Mouse (Mus musculus) liver, embryonic 14.5 days (tissue): ENCODE results near the gene BC035947. TPM values are rescaled to one million over a fixed set of nuclear protein-coding genes. Genes with fewer than 3 reads are reported as not detected.

Experiments used
- ATAC-seq: fragments of 200-750 bp; cut with Nextera tagmentation; 2 replicates; pipeline ENCODE4 v1.8.0; 2017; ENCODE audit warnings: moderate number of reproducible peaks, mild to moderate bottlenecking, moderate library complexity; ENCODE audit not compliant: insufficient read depth
- DNase-seq, 3 experiments: peaks; one replicate each; pipeline ENCODE4 v3.0.0-alpha.2; 2012 to 2013; ENCODE audit warnings: low read depth in 3 of 3, low spot score in 3 of 3
- H3K27ac ChIP-seq: fragments of 300-500 bp; sonication (generic); 2 replicates; pipeline ENCODE4 v1.5.1; 2014; ENCODE audit warnings: moderate library complexity, mild to moderate bottlenecking, control low read depth, inconsistent platforms
- H3K27me3 ChIP-seq: fragments of 300-500 bp; sonication (generic); 2 replicates; pipeline ENCODE4 v1.6.1; 2014; ENCODE audit warnings: mild to moderate bottlenecking, low read length, moderate library complexity; ENCODE audit not compliant: control insufficient read depth, insufficient read depth
- H3K36me3 ChIP-seq: fragments of 300-500 bp; sonication (generic); replicated peaks from 2 replicates; pipeline ENCODE4 v1.6.1; 2014; ENCODE audit warnings: low read depth; ENCODE audit not compliant: control insufficient read depth, insufficient read depth
- H3K4me1 ChIP-seq, 2 experiments: fragments of 200-500 bp in 1 of 2; fragments of 300-500 bp in 1 of 2; sonication (generic) in 1 of 2; replicated peaks; 2 replicates each; pipeline ENCODE4 v1.6.1; 2012 to 2014; ENCODE audit warnings: antibody characterized with exemption in 1 of 2, inconsistent platforms in 1 of 2, low read length in 1 of 2; ENCODE audit not compliant: control insufficient read depth in 2 of 2, insufficient read depth in 2 of 2
- H3K4me2 ChIP-seq: fragments of 300-500 bp; sonication (generic); 2 replicates; pipeline ENCODE4 v1.6.1; 2014; ENCODE audit warnings: low read depth, mild to moderate bottlenecking, control low read depth, moderate library complexity
- H3K4me3 ChIP-seq, 2 experiments: fragments of 200-500 bp in 1 of 2; fragments of 300-500 bp in 1 of 2; sonication (generic) in 1 of 2; 2 replicates each; pipeline ENCODE4 v1.5.1; 2012 to 2014; ENCODE audit warnings: low read depth in 2 of 2, low read length in 2 of 2, mild to moderate bottlenecking in 2 of 2, control low read depth in 1 of 2, inconsistent platforms in 1 of 2, moderate library complexity in 1 of 2; ENCODE audit not compliant: insufficient read depth in 1 of 2
- H3K9ac ChIP-seq: fragments of 300-500 bp; sonication (generic); replicated peaks from 2 replicates; pipeline ENCODE4 v1.6.1; 2014; ENCODE audit warnings: mild to moderate bottlenecking, control low read depth, moderate library complexity
- H3K9me3 ChIP-seq: fragments of 300-500 bp; sonication (generic); 2 replicates; pipeline ENCODE4 v1.6.1; 2016; ENCODE audit warnings: low read length, mixed read lengths; ENCODE audit not compliant: control insufficient read depth
- CTCF ChIP-seq: IDR thresholded peaks from 2 replicates; pipeline ENCODE4 v1.5.1; 2016; ENCODE audit warnings: antibody characterized with exemption, low read depth, control low read depth
- EP300 ChIP-seq: IDR thresholded peaks from 2 replicates; pipeline ENCODE4 v1.6.1; 2016; ENCODE audit warnings: antibody characterized with exemption, low read depth
- whole genome bisulfite sequencing: fragments of 180-500 bp; shearing (Covaris S2); extraction: QIAGEN DNeasy Blood & Tissue Kit; methylation state at CpG from one replicate; pipeline ENCODE4 v1.1.7; 2014; ENCODE audit not compliant: insufficient replicate concordance; 5-methylcytosine and 5-hydroxymethylcytosine counted together
- polyA plus RNA-seq, 2 experiments: library from polyadenylated mRNA; depleted of rRNA in 1 of 2; stranded (reverse) in 1 of 2; unstranded in 1 of 2; fragments of >200 nt; fragmentation: Nextera tagmentation in 1 of 2; extraction: Ambion mirVana in 1 of 2; gene quantifications; 2 replicates each; pipeline versions ENCODE4 v1.2.1 to v1.2.3; 2012 to 2014

BC035947 gene
- polyA plus RNA-seq, 2 experiments: 0.01 TPM; not detected in 1

DNA sequence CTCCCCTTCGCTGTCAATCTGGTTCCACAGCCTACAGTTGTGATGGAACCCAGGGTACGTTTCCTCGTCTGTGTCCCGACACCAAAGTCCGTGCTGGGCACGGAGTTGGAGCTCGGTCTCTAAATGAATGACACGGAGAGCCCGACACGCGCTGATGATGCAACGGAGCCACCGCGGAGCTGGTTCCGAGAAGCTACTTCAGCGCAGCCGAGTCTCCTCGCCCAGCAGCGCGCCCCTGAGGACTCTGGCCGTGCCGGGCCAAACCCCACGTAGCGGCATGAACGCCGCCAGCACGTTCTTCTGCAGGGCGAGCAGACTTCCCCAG lies 23.6 kb downstream of the BC035947 start:
- peak overlapping the region; percentile 90 for H3K9ac ChIP-seq
- H3K4me2 ChIP-seq: peak overlapping the region; percentile 90
- H3K4me1 ChIP-seq: peaks cover 9 to 11% of the 10 kb centered on the region in 2 experiments
- peak overlapping the region; percentile 58 for H3K27ac ChIP-seq
- 1% methylated on average over 28 of the region's 28 CpGs for WGBS
- DNase-seq (no peak), ATAC-seq (no peak)
- H3K27me3 ChIP-seq: no peaks in the 10 kb centered on the region
- H3K4me3 ChIP-seq: peak overlapping the region; percentile 83 to 98
- H3K36me3 ChIP-seq: no peaks in the 10 kb centered on the region; the same call in 1 of the 2 replicates
- H3K9me3 ChIP-seq: no peaks in the 10 kb centered on the region
- TF ChIP-seq EP300: no peak
- TF ChIP-seq CTCF: no peak

DNA sequence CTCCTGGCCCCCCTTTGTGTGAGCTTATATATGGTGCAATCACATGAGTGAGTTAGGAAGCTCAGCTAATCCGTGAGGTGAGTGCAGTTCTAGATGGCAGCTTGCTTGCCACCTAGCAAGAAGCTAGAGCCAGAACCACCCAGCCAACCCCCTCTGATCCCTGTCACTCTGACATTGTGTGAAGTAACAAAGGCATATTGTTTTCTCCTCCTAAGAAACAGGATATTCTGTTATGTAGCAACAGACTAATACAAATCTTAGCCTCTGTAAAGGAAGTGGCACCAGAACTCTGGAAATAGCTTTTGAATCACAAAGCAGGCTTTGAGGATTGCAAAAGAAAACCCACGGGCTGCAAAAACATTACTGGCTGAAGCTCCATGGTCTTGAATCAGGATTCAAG lies 27.6 kb downstream of the BC035947 start:
- Histone ChIP-seq H3K4me2 (no peak overlapping the region), H3K9ac (no peak overlapping the region), H3K4me3 (no peak overlapping the region), H3K4me1 (peaks cover 4% of the 10 kb centered on the region in 2 experiments), H3K27ac (no peak overlapping the region), H3K27me3 (no peaks in the 10 kb centered on the region), H3K9me3 (no peaks in the 10 kb centered on the region), H3K36me3 (peaks cover 5% of the 10 kb centered on the region)
- TF ChIP-seq EP300 (no peak), CTCF (no peak)
- 69% methylated on average over 2 of the region's 2 CpGs for WGBS
- DNase-seq (no peak), ATAC-seq (no peak)

DNA sequence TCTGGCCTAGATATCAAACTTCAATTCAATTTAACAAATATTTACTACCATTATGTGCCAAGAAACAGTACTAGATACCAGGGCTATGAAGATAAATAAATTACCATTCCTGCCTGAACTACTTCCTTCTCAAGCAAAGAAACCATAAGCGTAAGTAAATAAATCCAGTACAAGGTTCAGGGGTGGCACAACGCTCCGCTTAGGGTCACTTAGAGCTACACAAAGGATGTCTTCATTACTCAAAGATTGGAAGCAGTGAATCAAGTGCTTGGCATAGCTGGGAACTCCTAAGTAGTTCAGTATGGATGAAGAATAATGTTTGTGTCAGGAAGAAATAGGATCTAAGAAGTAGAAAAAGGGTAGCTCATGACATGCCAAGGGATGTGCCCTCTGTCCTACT lies 28.5 kb downstream of the BC035947 start:
- 85% methylated on average over 3 of the region's 3 CpGs for WGBS
- TF ChIP-seq EP300 (no peak), CTCF (no peak)
- Histone ChIP-seq H3K4me1 (peaks cover 4% of the 10 kb centered on the region in 2 experiments), H3K36me3 (peaks cover 8% of the 10 kb centered on the region), H3K9me3 (no peaks in the 10 kb centered on the region), H3K27me3 (no peaks in the 10 kb centered on the region), H3K4me2 (no peak overlapping the region), H3K27ac (no peak overlapping the region), H3K9ac (no peak overlapping the region), H3K4me3 (no peak overlapping the region)
- DNase-seq: no peak
- no peak for ATAC-seq

DNA sequence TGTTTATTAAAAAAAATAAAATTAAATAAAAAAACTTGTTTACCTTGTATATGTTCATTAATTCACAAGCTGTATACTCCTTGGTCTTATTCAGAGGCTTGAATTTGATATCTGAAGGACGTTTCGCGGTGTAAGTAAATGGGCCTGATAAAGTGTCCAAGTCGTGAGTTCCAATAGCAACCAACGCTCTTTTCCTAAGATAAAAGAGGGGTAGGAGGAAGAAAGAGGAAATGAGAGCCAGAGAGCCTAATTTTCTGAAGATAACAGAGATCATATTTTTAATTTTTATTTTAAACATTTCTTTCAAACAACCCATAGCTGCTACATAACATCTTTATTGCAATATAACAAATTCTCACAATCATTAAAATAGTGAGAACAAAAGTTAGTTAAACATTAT lies 39.5 kb downstream of the BC035947 start:
- DNase-seq (no peak), ATAC-seq (no peak)
- H3K9me3 ChIP-seq: no peaks in the 10 kb centered on the region
- 76% methylated on average over 5 of the region's 5 CpGs for WGBS
- H3K27ac ChIP-seq: no peak overlapping the region
- H3K9ac ChIP-seq: no peak overlapping the region
- H3K4me1 ChIP-seq: no peaks in the 10 kb centered on the region
- H3K27me3 ChIP-seq: no peaks in the 10 kb centered on the region
- H3K4me3 ChIP-seq: no peak overlapping the region
- H3K36me3 ChIP-seq: peaks cover 45% of the 10 kb centered on the region
- TF ChIP-seq CTCF (no peak), EP300 (no peak)
- no peak overlapping the region for H3K4me2 ChIP-seq

DNA sequence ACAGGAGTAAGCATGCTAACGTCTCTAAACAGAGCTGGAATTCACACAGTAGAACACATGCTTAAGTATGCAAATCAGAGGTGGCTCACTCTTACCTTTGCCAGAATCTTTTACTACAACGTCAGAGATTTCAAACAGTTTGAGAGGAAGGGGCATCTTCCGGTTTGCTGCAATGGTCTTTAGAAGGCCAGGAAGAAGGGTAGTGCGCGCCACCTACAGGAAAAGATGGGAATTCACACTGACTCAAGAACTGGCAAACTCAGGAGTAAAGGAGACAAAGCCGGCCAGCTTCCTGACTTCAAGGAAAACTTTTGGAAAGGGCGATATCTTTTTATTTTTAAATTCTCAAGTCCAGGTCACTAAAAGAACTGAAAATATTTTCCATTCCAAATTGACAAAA lies 57.3 kb downstream of the BC035947 start:
- no peaks in the 10 kb centered on the region for H3K27me3 ChIP-seq
- no peak overlapping the region for H3K4me2 ChIP-seq
- peaks cover 52% of the 10 kb centered on the region for H3K36me3 ChIP-seq
- no peak overlapping the region for H3K9ac ChIP-seq
- TF ChIP-seq EP300: no peak
- TF ChIP-seq CTCF: peak; percentile 59
- DNase-seq (peak in 1 of 3 experiments; percentile 1), ATAC-seq (no peak)
- WGBS: 55% methylated on average over 7 of the region's 7 CpGs
- H3K27ac ChIP-seq: no peak overlapping the region
- H3K4me1 ChIP-seq: no peaks in the 10 kb centered on the region
- no peak overlapping the region for H3K4me3 ChIP-seq
- no peaks in the 10 kb centered on the region for H3K9me3 ChIP-seq

DNA sequence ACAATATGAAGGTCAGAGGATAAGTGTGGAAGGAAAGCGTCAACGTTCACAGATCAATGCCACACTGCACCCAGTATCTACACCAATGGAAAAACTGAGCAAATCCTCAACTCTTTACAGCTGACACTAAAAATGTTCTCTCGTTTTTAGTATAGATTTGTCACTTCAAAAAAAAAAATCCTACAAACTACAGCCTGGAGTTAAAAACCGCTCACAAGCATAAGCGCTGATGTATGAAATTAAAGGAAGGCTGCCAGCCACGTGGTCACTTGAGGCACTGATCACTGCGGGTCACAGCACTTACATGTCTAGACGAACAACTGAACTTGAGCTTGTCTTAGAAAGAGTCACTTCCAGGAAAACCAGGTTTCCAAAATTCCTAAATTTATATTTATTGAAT lies 58.1 kb downstream of the BC035947 start:
- Histone ChIP-seq H3K9me3 (no peaks in the 10 kb centered on the region), H3K9ac (no peak overlapping the region), H3K4me2 (no peak overlapping the region), H3K4me1 (no peaks in the 10 kb centered on the region), H3K4me3 (no peak overlapping the region), H3K27me3 (no peaks in the 10 kb centered on the region), H3K27ac (no peak overlapping the region), H3K36me3 (peaks cover 50% of the 10 kb centered on the region)
- WGBS: 80% methylated on average over 8 of the region's 8 CpGs
- DNase-seq: no peak
- ATAC-seq: no peak
- TF ChIP-seq EP300 (no peak), CTCF (no peak)
